Mouse (Mus musculus) hindbrain, embryonic 13.5 days (tissue): ENCODE data around the gene Cmtm2a. TPM values are rescaled to one million over a fixed set of nuclear protein-coding genes. Genes with fewer than 3 reads are reported as not detected.
"Not testable (repeated sequence)": the region's sequence is repeated elsewhere in the genome, so short reads cannot be mapped to it uniquely, and the experiment has no call there.

Experiments used
- ATAC-seq: fragments of 200-750 bp; cut with Nextera tagmentation; 2 replicates; pipeline ENCODE4 v1.8.0; 2017; ENCODE audit warnings: moderate TSS enrichment; ENCODE audit not compliant: low FRiP score
- H3K27ac ChIP-seq: fragments of 300-500 bp; sonication (generic); 2 replicates; pipeline ENCODE4 v1.5.1; 2015; ENCODE audit warnings: inconsistent platforms, mild to moderate bottlenecking, moderate library complexity
- H3K27me3 ChIP-seq: fragments of 300-500 bp; sonication (generic); 2 replicates; pipeline ENCODE4 v1.6.1; 2015; ENCODE audit warnings: mild to moderate bottlenecking, inconsistent platforms
- H3K36me3 ChIP-seq: fragments of 300-500 bp; sonication (generic); 2 replicates; pipeline ENCODE4 v1.6.1; 2015; ENCODE audit warnings: mild to moderate bottlenecking, inconsistent platforms
- H3K4me1 ChIP-seq: fragments of 300-500 bp; sonication (generic); replicated peaks from 2 replicates; pipeline ENCODE4 v1.6.1; 2015; ENCODE audit warnings: inconsistent platforms
- H3K4me2 ChIP-seq: fragments of 300-500 bp; sonication (generic); 2 replicates; pipeline ENCODE4 v1.6.1; 2015; ENCODE audit warnings: inconsistent platforms, mild to moderate bottlenecking, moderate library complexity
- H3K4me3 ChIP-seq: fragments of 300-500 bp; sonication (generic); 2 replicates; pipeline ENCODE4 v1.5.1; 2015; ENCODE audit warnings: mild to moderate bottlenecking, inconsistent platforms
- H3K9ac ChIP-seq: fragments of 300-500 bp; sonication (generic); 2 replicates; pipeline ENCODE4 v1.6.1; 2015; ENCODE audit warnings: mild to moderate bottlenecking, inconsistent platforms
- H3K9me3 ChIP-seq: fragments of 300-500 bp; sonication (generic); 2 replicates; pipeline ENCODE4 v1.6.1; 2016; ENCODE audit warnings: inconsistent platforms
- WGBS: fragments of 180-500 bp; shearing (Covaris S2); methylation state at CpG from one replicate; pipeline ENCODE4 v1.1.7; 2015; 5-methylcytosine and 5-hydroxymethylcytosine counted together
- polyA plus RNA-seq: library from polyadenylated mRNA; unstranded; fragments of >200 nt; fragmentation: Nextera tagmentation; extraction: Ambion mirVana; gene quantifications from 2 replicates; pipeline ENCODE4 v1.2.1, GENCODE M21; 2015

The Cmtm2a gene
- polyA plus RNA-seq, result not detected in 2 replicates

- not testable (repeated sequence) for H3K4me2 ChIP-seq, H3K9ac ChIP-seq, H3K36me3 ChIP-seq, ATAC-seq, H3K4me1 ChIP-seq, H3K4me3 ChIP-seq, H3K27me3 ChIP-seq, H3K27ac ChIP-seq, H3K9me3 ChIP-seq
- WGBS, result 90% methylated on average over 12 of the region's 12 CpGs
Observed at GRCm38 (mm10) chr8:104293081-104293480, at the start of gene Cmtm2a. Gene Cmtm2a, minus strand, starts transcription at chr8:104293181.

GRCm38 (mm10) chr8:104342426-104342825, 49.4 kb upstream of the Cmtm2a start:
- Histone ChIP-seq H3K4me3 (no peak overlapping the region), H3K9ac (no peak overlapping the region), H3K4me1 (peaks cover 19% of the 10 kb centered on the region), H3K4me2 (no peak overlapping the region), H3K27ac (no peak overlapping the region), H3K27me3 (no peaks in the 10 kb centered on the region), H3K9me3 (no peaks in the 10 kb centered on the region), H3K36me3 (no peaks in the 10 kb centered on the region; the same call in none of the 2 replicates)
- ATAC-seq, result no peak
- 83% methylated on average over 5 of the region's 5 CpGs for WGBS

GRCm38 (mm10) chr8:104341678-104342077, 48.7 kb upstream of the Cmtm2a start:
- 37% methylated on average over 6 of the region's 6 CpGs for WGBS
- H3K4me3 ChIP-seq, result peak overlapping the region; percentile 57
- peaks cover 19% of the 10 kb centered on the region for H3K4me1 ChIP-seq
- H3K4me2 ChIP-seq, result peak overlapping the region; percentile 86
- no peaks in the 10 kb centered on the region; the same call in none of the 2 replicates for H3K36me3 ChIP-seq
- no peaks in the 10 kb centered on the region for H3K27me3 ChIP-seq
- H3K27ac ChIP-seq, result no peak overlapping the region
- no peak overlapping the region for H3K9ac ChIP-seq
- H3K9me3 ChIP-seq, result no peaks in the 10 kb centered on the region
- ATAC-seq, result no peak

GRCm38 (mm10) chr8:104341106-104341561, 48.2 kb upstream of the Cmtm2a start:
- Histone ChIP-seq H3K4me2 (peak overlapping the region; percentile 86), H3K27ac (peak overlapping the region; percentile 58), H3K27me3 (no peaks in the 10 kb centered on the region), H3K36me3 (no peaks in the 10 kb centered on the region; the same call in 1 of the 2 replicates), H3K9me3 (no peaks in the 10 kb centered on the region), H3K4me1 (peaks cover 19% of the 10 kb centered on the region), H3K9ac (peak overlapping the region; percentile 77), H3K4me3 (peak overlapping the region; percentile 57)
- peak; percentile 74 for ATAC-seq
- 2% methylated on average over 24 of the region's 24 CpGs for WGBS

- H3K4me2 ChIP-seq, result peak overlapping the region; percentile 86
- peak; percentile 81 for ATAC-seq
- H3K9ac ChIP-seq, result peak overlapping the region; percentile 77
- peaks cover 19% of the 10 kb centered on the region for H3K4me1 ChIP-seq
- H3K4me3 ChIP-seq, result peak overlapping the region; percentile 57
- peak overlapping the region; percentile 58 for H3K27ac ChIP-seq
- H3K27me3 ChIP-seq, result no peaks in the 10 kb centered on the region
- H3K36me3 ChIP-seq, result no peaks in the 10 kb centered on the region; the same call in 1 of the 2 replicates
- no peaks in the 10 kb centered on the region for H3K9me3 ChIP-seq
- WGBS, result under 1% methylated on average over 43 of the region's 54 CpGs
Observed at GRCm38 (mm10) chr8:104340233-104341105, 47.5 kb upstream of the Cmtm2a start.

- Histone ChIP-seq H3K36me3 (no peaks in the 10 kb centered on the region), H3K27ac (0 out of 2 replicates have a peak overlapping the region, but pooled peaks have one; percentile 58), H3K9ac (peak overlapping the region; percentile 77), H3K4me2 (peak overlapping the region; percentile 86), H3K4me3 (peak overlapping the region; percentile 57), H3K9me3 (no peaks in the 10 kb centered on the region), H3K4me1 (peaks cover 19% of the 10 kb centered on the region), H3K27me3 (no peaks in the 10 kb centered on the region)
- WGBS, result under 1% methylated on average over 6 of the region's 6 CpGs
- no peak; the same call in none of the 2 replicates for ATAC-seq
Observed at GRCm38 (mm10) chr8:104339983-104340232, 46.9 kb upstream of the Cmtm2a start.

GRCm38 (mm10) chr8:104339229-104339982, 46.4 kb upstream of the Cmtm2a start, which contains the start of gene Cmtm3:
Gene Cmtm3, plus strand, starts transcription at chr8:104339410.
- Histone ChIP-seq H3K9me3 (no peaks in the 10 kb centered on the region), H3K9ac (peak within 1 kb of the TSS; percentile 77), H3K4me2 (peak within 1 kb of the TSS; percentile 86), H3K36me3 (no peaks in the 10 kb centered on the region), H3K27me3 (no peaks in the 10 kb centered on the region), H3K4me3 (peak within 1 kb of the TSS; percentile 57), H3K27ac (0 out of 2 replicates have a peak within 1 kb of the TSS, but pooled peaks have one; percentile 58), H3K4me1 (peaks cover 19% of the 10 kb centered on the region)
- 15% methylated on average over 16 of the region's 18 CpGs for WGBS
- ATAC-seq, result no peak

- H3K27me3 ChIP-seq, result no peaks in the 10 kb centered on the region
- H3K36me3 ChIP-seq, result no peaks in the 10 kb centered on the region
- H3K4me1 ChIP-seq, result peaks cover 19% of the 10 kb centered on the region
- no peak overlapping the region for H3K27ac ChIP-seq
- H3K9ac ChIP-seq, result no peak overlapping the region
- ATAC-seq, result no peak
- WGBS, result 56% methylated on average over 3 of the region's 3 CpGs
- no peaks in the 10 kb centered on the region for H3K9me3 ChIP-seq
- no peak overlapping the region for H3K4me2 ChIP-seq
- no peak overlapping the region for H3K4me3 ChIP-seq
Observed at GRCm38 (mm10) chr8:104337890-104338289, 44.9 kb upstream of the Cmtm2a start.

GRCm38 (mm10) chr8:104336806-104337205, 43.8 kb upstream of the Cmtm2a start:
- 86% methylated on average over 1 of the region's 1 CpGs for WGBS

GRCm38 (mm10) chr8:104334196-104334595, 41.2 kb upstream of the Cmtm2a start:
- Histone ChIP-seq H3K9ac (no peak overlapping the region), H3K9me3 (no peaks in the 10 kb centered on the region), H3K36me3 (no peaks in the 10 kb centered on the region), H3K27ac (no peak overlapping the region), H3K4me1 (peaks cover under 1% of the 10 kb centered on the region; the same call in 1 of the 2 replicates), H3K27me3 (no peaks in the 10 kb centered on the region), H3K4me3 (no peak overlapping the region), H3K4me2 (no peak overlapping the region)
- ATAC-seq, result no peak
- WGBS, result 74% methylated on average over 1 of the region's 1 CpGs

More at GRCm38 (mm10) chr8:104336806-104337205, 43.8 kb upstream of the Cmtm2a start:
- H3K4me2 ChIP-seq, result no peak overlapping the region
- no peak overlapping the region for H3K4me3 ChIP-seq
- ATAC-seq, result no peak
- no peaks in the 10 kb centered on the region for H3K27me3 ChIP-seq
- no peak overlapping the region for H3K27ac ChIP-seq
- no peaks in the 10 kb centered on the region for H3K36me3 ChIP-seq
- peaks cover 19% of the 10 kb centered on the region for H3K4me1 ChIP-seq
- H3K9ac ChIP-seq, result no peak overlapping the region
- no peaks in the 10 kb centered on the region for H3K9me3 ChIP-seq

- WGBS, result 80% methylated on average over 5 of the region's 5 CpGs
Observed at GRCm38 (mm10) chr8:104333786-104334185, 40.8 kb upstream of the Cmtm2a start.

More at GRCm38 (mm10) chr8:104333786-104334185, 40.8 kb upstream of the Cmtm2a start:
- H3K9ac ChIP-seq, result no peak overlapping the region
- no peak overlapping the region for H3K4me2 ChIP-seq
- no peaks in the 10 kb centered on the region for H3K27me3 ChIP-seq
- H3K9me3 ChIP-seq, result no peaks in the 10 kb centered on the region
- H3K27ac ChIP-seq, result no peak overlapping the region
- ATAC-seq, result no peak
- no peaks in the 10 kb centered on the region for H3K4me1 ChIP-seq
- H3K4me3 ChIP-seq, result no peak overlapping the region
- H3K36me3 ChIP-seq, result no peaks in the 10 kb centered on the region
